ENCODE assay signal across 7 mouse cellular contexts in the genomic region with DNA sequence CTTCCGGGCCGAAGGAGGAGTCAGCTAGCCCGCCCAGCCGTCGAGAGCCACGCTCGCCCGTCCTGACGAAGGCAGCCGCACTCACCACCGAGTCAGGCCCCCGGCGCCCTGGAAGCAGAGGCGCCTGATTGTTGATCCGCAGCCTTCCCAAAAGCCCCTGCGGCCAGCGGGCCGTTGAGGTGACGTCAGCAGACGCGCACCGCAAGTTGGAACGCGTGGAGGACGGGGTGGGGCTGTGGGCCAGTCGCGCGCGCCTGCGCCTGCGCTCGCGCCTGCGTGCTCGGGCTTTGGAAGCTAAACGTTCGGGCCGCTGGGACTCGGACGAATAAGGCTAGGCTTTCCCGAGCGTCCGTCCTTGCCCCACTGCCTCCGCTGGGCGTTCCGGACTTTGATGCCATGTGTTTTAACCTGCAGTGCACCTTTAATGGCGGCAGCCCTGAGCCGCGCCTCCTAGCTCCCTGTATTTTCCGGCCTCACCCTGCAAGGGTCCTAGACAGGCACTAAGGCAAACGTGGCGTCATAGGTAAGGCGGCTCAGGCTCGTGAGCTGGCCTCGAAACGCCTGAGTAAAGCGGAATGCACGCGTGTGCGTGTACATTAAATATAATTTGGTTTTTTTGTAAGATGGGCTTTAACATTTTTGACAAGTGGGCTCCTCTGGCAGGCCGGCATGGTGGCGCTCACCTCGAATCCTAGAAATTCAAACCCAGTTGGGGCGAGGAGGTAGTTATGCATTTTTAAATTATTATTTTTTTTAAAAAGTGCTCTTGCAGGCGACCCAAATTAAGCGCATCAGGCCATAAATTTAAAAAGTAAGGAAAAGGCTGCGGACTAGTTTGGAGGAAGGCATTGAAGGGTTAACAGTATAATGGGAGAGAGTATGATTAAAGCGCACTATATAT. TPM values are rescaled to one million over a fixed set of nuclear protein-coding genes. Genes with fewer than 3 reads are reported as not detected.
DNase-seq lines count a peak whose midpoint lies in the region; ATAC-seq lines count a peak whose summit lies in the region.

A gene (minus strand): TSS at position 160 of the 901 bp plus-strand sequence.

- under 1% methylated on average over 66 of the region's 68 CpGs for WGBS in intestine, embryonic 16.5 days
- under 1% methylated on average over 60 of the region's 68 CpGs for WGBS in midbrain, embryonic 11.5 days

- peak within 1 kb of the TSS; percentile 99 for H3K27ac ChIP-seq in intestine, embryonic 16.5 days (ENCODE audit: low read length)
- peak within 1 kb of the TSS; percentile 97 for H3K27ac ChIP-seq in midbrain, embryonic 11.5 days (ENCODE audit: low read depth, low read length)

- H3K9me3 ChIP-seq in intestine, embryonic 16.5 days (ENCODE audit: control insufficient read depth, low read length), result no peaks in the 10 kb centered on the region
- H3K9me3 ChIP-seq in midbrain, embryonic 11.5 days (ENCODE audit: control insufficient read depth, low read length), result no peaks in the 10 kb centered on the region

- H3K4me1 ChIP-seq in intestine, embryonic 16.5 days (ENCODE audit: control insufficient read depth, insufficient read depth, low read length), result peaks cover 9% of the 10 kb centered on the region
- H3K4me1 ChIP-seq in midbrain, embryonic 11.5 days (ENCODE audit: control insufficient read depth, insufficient read depth, low read length), result peaks cover 10% of the 10 kb centered on the region; the same call in 1 of the 2 replicates

- ATAC-seq in intestine, embryonic 16.5 days, result peak; percentile 99
- peak; percentile 97 for ATAC-seq in midbrain, embryonic 11.5 days (ENCODE audit: low FRiP score)

- H3K4me2 ChIP-seq in intestine, embryonic 16.5 days (ENCODE audit: low read depth, low read length), result peak within 1 kb of the TSS; percentile 62
- peak within 1 kb of the TSS; percentile 81 for H3K4me2 ChIP-seq in midbrain, embryonic 11.5 days

- H3K27me3 ChIP-seq in intestine, embryonic 16.5 days (replicated peaks; ENCODE audit: control insufficient read depth, insufficient read depth, low read length), result no peaks in the 10 kb centered on the region
- H3K27me3 ChIP-seq in midbrain, embryonic 11.5 days (ENCODE audit: control insufficient read depth, insufficient read depth, low read length), result no peaks in the 10 kb centered on the region

- H3K4me3 ChIP-seq in intestine, embryonic 16.5 days (ENCODE audit: low read length), result peak within 1 kb of the TSS; percentile 61
- H3K4me3 ChIP-seq in midbrain, embryonic 11.5 days (ENCODE audit: low read depth, low read length), result peak within 1 kb of the TSS; percentile 61

- peak; percentile 96 for DNase-seq in adrenal gland, adult 8-10 months
- DNase-seq in embryo, embryonic 9.5 days (ENCODE audit: extremely low spot score), result peak; percentile 96
- peak; percentile 95 for DNase-seq in gastrocnemius, postnatal 4 days (ENCODE audit: low spot score in 2 of 2)
- peak; percentile 96 to 97 for DNase-seq in left cerebral cortex, postnatal 36 days (ENCODE audit: low spot score in 2 of 2)
- peak; percentile 100 for DNase-seq in midbrain, embryonic 11.5 days (ENCODE audit: low spot score, missing footprints)
- DNase-seq in skeletal muscle tissue, adult 2 months (ENCODE audit: low read depth, low spot score), result peak; percentile 98

- intact Hi-C loops in left cerebral cortex, postnatal 36 days (cut with DNase I), result loop anchor here (10.0 kb wide), 1 partner anchor 72 kb away; a partner anchor contains a TSS

- no peaks in the 10 kb centered on the region; the same call in 1 of the 2 replicates for H3K36me3 ChIP-seq in intestine, embryonic 16.5 days (ENCODE audit: control insufficient read depth, insufficient read depth, low read length)
- no peaks in the 10 kb centered on the region for H3K36me3 ChIP-seq in midbrain, embryonic 11.5 days (ENCODE audit: control insufficient read depth, insufficient read depth, low read length)

- H3K9ac ChIP-seq in intestine, embryonic 16.5 days (ENCODE audit: low read depth, low read length), result peak within 1 kb of the TSS; percentile 78
- H3K9ac ChIP-seq in midbrain, embryonic 11.5 days (ENCODE audit: low read length), result peak within 1 kb of the TSS; percentile 91

RNA-seq across cellular contexts. Expression of the gene that starts here (rescaled TPM):
- 10 to 100 TPM; 62.9 to 77.8 (median 70.3) TPM for total RNA-seq in adrenal gland, adult 8-10 months (2022)
- 10 to 100 TPM; 22.0 to 28.1 TPM for total RNA-seq in gastrocnemius, postnatal 4 days (2021)
- 26.9 and 27.6 TPM in 2 replicates for polyA plus RNA-seq in intestine, embryonic 16.5 days (2015; fragmentation: Nextera tagmentation; extraction: Ambion mirVana)
- 10 to 100 TPM; 32.2 to 34.9 TPM for total RNA-seq in left cerebral cortex, postnatal 36 days (2021)
- 42.4 and 47.0 TPM in 2 replicates for polyA plus RNA-seq in midbrain, embryonic 11.5 days (2014; fragmentation: Nextera tagmentation; extraction: Ambion mirVana)

Comparison
In these comparisons a context has a peak if more than half of its experiments do, and no peak if none do; other contexts are left out.
1. Peak in every context shown above with its lines: DNase-seq, ATAC-seq, H3K4me3 ChIP-seq and H3K27ac ChIP-seq.